Mouse (Mus musculus): ENCODE measurements around the gene Nsun7.

DNA sequence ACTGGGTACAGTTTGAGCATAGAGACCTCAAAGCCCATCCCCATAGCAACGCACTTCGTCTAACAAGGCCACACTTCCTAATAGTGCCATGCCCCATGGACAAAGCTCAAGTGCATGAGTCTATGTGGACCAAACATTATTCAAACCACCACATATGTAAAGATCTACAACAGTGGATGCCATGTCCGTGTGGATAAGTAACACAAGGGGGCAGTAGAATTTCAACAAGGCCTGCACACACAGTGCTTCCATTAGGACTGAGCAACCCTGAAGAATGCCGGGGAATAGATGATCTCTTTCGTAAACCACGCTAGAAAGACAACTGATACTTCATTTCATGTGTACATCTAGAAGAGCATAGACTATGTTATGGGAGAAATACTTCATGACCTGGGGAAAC is 21.0 kb downstream of the Nsun7 start:
- TF ChIP-seq POLR2A (IDR thresholded peaks at IDR 0.05; ENCODE audit: borderline replicate concordance, extremely low read depth, low read depth, low read length) = no peak
- TF ChIP-seq CTCF (IDR thresholded peaks at IDR 0.05; ENCODE audit: insufficient read depth, low read length) = no peak
